Mouse (Mus musculus) thymus, adult 18-20 months (tissue): ENCODE measurements at regions not wholly inside any gene's neighbourhood (a gene's known extent, or its start where the extent isn't known, plus 50 kb on each side); places are given as distances from the start of the nearest gene placed in this dataset.

Experiments
- DNase-seq, 2 experiments: peaks; one replicate each; pipeline ENCODE4 v3.0.0; 2022; ENCODE audit warnings: mixed read lengths in 2 of 2

DNA sequence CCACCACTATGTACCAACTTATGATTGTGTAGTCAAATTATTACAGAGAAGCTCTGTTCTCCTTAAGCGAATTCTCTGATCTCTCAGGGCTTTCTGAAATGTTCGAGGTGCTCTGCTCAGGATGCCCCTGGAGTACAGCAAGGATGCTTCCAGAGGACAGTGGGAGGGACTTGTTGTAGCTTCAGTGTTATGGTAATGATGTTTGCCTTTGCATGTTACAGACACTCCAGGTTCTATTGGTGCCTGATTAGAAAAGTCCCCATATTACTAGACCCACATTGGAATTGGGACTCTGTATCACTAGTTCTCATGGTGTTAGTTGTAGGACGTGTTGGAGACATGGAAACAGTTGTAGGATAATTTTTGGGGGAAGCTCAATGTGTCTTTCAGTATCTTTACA lies 96.0 kb downstream of the Epdr1 start:
- no peak for DNase-seq

DNA sequence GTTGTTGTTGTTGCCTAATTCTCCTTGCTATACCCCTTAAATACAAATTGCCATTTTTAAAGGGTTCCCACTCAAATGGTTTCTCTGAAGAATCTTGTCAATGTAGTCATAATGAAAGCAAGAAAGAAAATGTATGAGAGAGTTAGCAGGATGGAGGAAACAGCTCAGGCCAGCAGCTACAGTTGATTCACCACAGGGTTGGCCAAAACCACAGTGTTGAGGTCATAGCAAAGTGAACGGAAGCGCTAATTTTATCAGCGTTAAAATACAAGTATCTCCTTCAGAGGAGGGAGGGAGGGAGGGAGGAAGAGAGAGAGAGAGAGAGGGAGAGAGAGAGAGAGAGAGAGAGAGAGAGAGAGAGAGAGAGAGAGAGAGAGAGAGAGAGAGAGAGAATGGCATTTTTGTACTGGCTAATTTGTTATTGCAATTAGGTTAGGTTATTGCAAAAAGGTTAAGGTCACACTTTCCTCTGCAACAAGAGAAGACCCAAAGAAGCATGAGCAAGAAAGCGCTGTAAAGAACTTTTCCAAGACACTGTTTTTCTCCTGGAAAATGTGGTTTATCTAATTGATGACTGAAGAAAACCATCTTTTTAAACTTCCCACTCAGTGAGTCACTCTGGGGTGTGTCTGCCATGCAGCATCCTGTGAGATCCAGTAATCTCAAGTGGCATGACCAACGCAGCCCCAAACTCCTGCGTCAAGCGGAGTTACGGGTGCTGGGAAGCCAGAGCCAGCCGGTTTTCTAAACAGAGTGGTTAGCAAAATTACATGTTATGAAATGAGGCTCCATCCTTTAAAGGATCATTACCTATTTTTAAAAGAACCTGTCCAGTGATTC lies 101.6 kb downstream of the Epdr1 start:
- DNase-seq, result no peak

DNA sequence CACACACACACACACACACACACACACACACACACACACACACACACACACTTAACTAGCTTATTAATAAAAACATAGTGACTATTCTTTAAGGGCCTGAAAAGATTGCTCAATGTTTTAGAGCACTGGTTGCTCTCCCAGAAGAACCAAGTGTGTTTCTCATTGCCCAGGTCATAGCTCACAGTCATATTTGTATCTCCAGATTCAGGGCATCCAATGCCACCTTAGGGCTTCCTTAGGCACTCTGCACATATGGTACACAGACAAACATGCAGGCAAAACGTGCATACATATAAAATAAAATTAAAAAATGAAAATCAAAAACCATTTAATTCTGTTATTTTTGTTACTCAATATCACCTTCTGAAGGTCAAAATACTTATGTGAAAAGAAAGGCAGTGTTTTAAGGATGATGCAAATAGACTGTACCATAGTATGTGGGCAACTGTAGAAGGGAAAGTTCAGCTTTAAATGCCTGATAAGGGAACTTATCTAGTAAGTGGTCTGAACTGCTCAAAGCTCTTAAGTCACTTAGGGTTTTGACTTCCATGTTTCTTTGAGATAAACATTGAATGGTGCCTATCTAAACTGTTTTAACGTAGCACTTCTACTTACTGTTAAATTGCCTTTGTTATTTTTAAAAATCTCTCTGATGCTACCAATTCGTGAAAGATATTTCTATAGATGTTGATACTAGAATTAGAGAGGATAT lies 104.7 kb downstream of the Epdr1 start:
- no peak for DNase-seq

DNA sequence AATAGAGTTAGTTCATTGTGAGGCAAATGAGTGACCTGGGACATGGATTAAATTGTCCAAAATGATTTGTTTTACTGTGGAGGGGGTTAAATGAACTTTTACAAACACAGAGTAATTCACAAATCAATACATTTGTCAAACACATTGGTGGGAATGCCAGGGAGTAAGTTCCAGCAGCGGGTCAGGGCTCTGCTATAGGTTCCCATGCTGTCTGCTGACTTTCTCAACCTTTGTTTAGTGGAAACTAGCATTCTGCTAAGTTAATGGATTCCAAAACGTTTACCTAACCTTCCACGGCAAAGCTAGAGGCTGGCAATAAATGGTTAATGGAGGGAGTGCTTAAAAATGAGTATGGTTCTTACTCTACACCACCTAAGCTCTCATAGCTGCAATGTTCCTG lies 110.9 kb upstream of the Stard3nl start:
- DNase-seq, result no peak

DNA sequence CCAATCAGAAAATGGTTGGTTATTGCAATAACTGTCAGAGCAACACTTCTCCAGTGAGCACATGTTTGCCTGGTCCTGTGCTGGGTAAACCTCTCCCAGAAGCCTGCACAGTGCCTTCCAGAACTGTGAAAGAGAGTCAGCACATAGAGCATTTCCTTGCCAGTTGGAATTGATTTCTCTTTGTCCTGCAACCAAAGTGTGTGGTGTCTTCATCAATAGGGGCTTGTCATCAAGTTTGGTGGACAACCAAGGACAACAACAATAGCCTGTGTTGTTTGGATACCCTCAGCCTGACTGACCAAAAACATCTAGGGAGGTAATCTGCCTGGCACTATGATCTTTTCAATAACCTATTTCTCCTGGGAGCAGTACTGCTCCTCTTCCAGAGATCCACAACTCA lies 108.6 kb upstream of the Stard3nl start:
- DNase-seq, result no peak

DNA sequence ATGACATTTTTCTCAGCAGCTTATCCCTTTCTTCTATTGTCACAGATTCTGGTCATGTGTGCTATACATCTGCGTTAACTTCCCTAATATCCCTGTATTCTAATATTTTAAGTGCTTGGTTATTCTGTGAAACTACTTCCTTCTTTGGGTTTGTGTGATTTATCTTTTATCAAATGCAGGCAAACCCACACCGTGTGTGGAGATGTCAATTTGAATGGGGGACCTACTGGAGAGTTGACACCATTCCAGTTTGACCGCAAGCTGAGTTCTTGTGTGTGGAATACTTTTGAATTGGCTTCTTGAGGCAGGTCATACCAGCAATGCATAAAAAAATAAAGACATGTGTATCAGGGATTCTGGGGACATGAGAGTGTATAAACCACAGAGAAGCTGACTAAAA lies 86.6 kb upstream of the Stard3nl start:
- no peak for DNase-seq

DNA sequence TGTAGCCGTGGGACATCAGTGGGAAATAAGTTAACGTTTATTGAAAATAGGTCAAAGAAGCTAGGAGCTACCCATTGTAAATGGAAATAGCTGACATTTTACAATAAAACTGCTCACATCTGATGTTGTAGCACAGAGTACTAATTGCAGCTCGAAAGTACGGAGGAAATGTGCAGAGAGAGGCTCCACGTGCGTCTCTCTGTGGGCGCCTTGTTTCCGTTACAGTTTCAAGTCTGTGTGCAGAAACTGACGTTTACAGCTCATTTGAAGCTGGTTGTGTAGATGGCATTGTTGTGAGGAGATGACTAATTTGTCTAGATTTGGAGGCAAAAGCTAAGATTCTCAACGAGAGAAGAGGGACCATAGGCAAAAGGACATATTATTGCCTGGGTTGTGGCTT lies 78.4 kb upstream of the Stard3nl start:
- DNase-seq, result peak in 1 of 2 experiments; percentile 11

DNA sequence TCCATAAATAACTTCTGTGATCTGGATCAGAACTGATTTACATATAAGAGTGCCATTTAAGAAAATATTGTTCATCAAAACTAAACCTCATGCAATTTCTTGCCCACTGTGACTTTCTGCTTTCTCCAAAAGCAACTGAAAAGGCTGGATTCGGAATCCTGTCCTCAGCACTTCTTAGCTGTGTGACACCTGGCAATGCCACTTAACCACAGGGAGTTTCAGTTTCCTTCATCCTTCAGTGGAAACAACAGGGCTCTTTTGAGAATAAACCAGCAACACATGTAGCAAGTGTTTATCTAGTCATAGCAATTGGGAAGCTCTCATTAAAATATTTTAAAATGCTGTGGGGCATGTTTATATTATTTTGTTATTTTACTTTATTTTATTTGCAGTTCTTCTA lies 75.1 kb upstream of the Stard3nl start:
- DNase-seq, result no peak

DNA sequence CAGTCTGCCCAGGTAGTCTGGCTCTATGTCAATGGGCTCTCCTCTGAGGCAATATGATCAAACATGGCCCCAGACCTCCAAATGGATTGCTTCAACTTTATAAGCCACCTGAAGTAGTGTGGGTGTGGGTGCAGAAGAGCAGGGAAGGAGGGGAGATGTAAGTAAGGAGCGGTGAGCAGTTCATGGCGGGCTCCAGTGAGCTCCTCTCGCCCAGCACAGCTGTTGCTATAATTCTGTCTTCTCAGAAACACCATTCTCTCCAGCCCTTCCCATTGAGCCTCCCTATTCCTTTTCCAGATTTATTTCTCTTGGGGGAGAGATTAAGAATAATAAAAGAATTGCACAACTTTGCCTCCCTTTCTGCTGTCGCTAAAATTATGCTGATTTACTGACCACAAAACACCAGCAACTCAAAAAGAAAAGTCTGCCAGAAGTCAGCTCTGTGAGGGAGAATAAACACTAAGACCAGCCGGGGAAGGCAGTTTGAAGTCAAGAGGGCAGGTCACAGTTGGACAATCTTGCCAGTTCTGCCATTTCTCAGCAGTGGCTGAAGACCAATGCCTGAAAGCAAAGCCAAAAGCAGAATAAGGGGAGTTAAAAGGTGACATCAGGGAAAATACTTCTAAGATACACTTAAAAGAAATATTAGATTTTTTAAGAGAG lies 71.3 kb upstream of the Stard3nl start:
- no peak for DNase-seq

DNA sequence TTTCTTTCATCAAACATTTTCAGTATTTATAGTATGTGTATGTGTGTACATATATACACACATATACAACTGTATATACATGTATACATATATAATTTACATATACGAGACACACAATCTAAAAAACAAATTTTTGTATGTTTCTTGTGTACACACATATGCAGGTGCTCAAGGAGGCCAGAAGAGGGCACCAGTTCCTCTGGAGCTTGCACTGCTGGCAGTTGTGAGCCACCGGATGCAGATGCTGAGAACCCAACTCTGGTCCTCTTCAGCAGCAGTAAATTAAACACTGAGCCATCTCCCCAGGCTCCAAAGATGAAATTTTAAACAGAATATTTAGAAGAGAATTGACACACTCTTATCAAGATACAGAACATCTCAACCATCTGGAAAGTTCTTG lies 67.4 kb upstream of the Stard3nl start:
- DNase-seq, result no peak

DNA sequence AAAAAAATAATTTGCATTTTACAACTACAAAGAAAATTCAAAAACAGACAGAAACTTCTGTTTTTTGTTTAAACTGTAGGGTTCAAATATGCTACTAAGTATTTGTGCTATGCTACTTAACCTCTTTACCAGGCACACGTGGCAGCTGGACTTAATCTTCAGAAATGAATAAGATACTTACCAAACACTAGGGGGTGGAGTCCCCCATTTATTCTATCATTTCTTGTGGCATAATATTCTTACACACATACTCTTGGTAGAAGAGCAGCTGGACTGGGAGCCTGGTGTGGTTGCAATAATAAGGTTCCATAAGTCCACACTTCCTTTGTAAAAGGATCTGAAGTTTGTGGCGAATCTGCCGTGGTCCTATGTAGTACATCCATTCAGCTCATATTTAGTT lies 53.8 kb upstream of the Stard3nl start:
- DNase-seq, result no peak
